In genomic region chr2:155240915-155241314, GRCm38 (mm10) we compare ENCODE assay signal across 10 mouse cellular contexts. TPM values are rescaled to one million over a fixed set of nuclear protein-coding genes. Genes with fewer than 3 reads are reported as not detected.
DNase-seq lines count a peak whose midpoint lies in the region; ATAC-seq and TF ChIP-seq lines count a peak whose summit lies in the region.
"Had no signal": no experiment of that assay in that cellular context is flagged by ENCODE, and none has a peak within 500 bp of the region (broad histone marks: within the 10 kb centered on the region; RNA-seq: fewer than 3 reads in every experiment).

No protein-coding gene starts in this region.

- no peak overlapping the region for H3K4me3 ChIP-seq in heart, adult 2 months
- H3K4me3 ChIP-seq in heart, embryonic 12.5 days = no peak overlapping the region
- no peak overlapping the region for H3K4me3 ChIP-seq in hindbrain, embryonic 16.5 days (ENCODE audit: low read length)
- H3K4me3 ChIP-seq: heart, embryonic 13.5 days; midbrain, embryonic 12.5 days had no signal

- 0 out of 2 replicates have a peak, but pooled peaks have one; percentile 54 for TF ChIP-seq EP300 in heart, adult 2 months (IDR thresholded peaks at IDR 0.05; ENCODE audit: insufficient read depth, low read depth, low read length)

- ATAC-seq in heart, embryonic 12.5 days (ENCODE audit: insufficient number of reproducible peaks, low FRiP score) = no peak
- no peak for ATAC-seq in erythroid progenitor cell, adult 5-6 weeks (replicated peaks; ENCODE audit: low FRiP score, poor library complexity, severe bottlenecking)
- ATAC-seq in hindbrain, embryonic 16.5 days = no peak

- intact Hi-C loops in heart, adult 2 months (cut with DNase I) = no loop called here

- no peaks in the 10 kb centered on the region for H3K27me3 ChIP-seq in heart, adult 2 months (ENCODE audit: control insufficient read depth, insufficient read depth, low read length)
- no peaks in the 10 kb centered on the region for H3K27me3 ChIP-seq in heart, embryonic 12.5 days (replicated peaks)
- no peaks in the 10 kb centered on the region for H3K27me3 ChIP-seq in hindbrain, embryonic 16.5 days (replicated peaks; ENCODE audit: control insufficient read depth, insufficient read depth, low read length)
- H3K27me3 ChIP-seq: heart, embryonic 13.5 days; midbrain, embryonic 12.5 days had no signal

- H3K9ac ChIP-seq in heart, adult 2 months (ENCODE audit: low read depth, low read length) = no peak overlapping the region
- no peak overlapping the region for H3K9ac ChIP-seq in heart, embryonic 12.5 days
- H3K9ac ChIP-seq in hindbrain, embryonic 16.5 days (ENCODE audit: low read depth, low read length) = no peak overlapping the region
- H3K9ac ChIP-seq: heart, embryonic 13.5 days; midbrain, embryonic 12.5 days had no signal

- peak overlapping the region; percentile 56 for H3K27ac ChIP-seq in heart, adult 2 months
- H3K27ac ChIP-seq in heart, embryonic 12.5 days (ENCODE audit: poor library complexity, severe bottlenecking) = no peak overlapping the region
- no peak overlapping the region for H3K27ac ChIP-seq in hindbrain, embryonic 16.5 days (ENCODE audit: low read depth, low read length)
- H3K27ac ChIP-seq: heart, embryonic 13.5 days; midbrain, embryonic 12.5 days had no signal

- peaks cover 3% of the 10 kb centered on the region; the same call in 1 of the 2 replicates for H3K79me2 ChIP-seq in heart, adult 2 months (replicated peaks; ENCODE audit: control insufficient read depth, insufficient read depth, low read length)

- no peak overlapping the region for H3K4me2 ChIP-seq in heart, embryonic 12.5 days
- no peak overlapping the region for H3K4me2 ChIP-seq in hindbrain, embryonic 16.5 days (ENCODE audit: low read length)
- H3K4me2 ChIP-seq: heart, embryonic 13.5 days; midbrain, embryonic 12.5 days had no signal

- no peaks in the 10 kb centered on the region for H3K9me3 ChIP-seq in heart, embryonic 12.5 days (replicated peaks)
- H3K9me3 ChIP-seq in hindbrain, embryonic 16.5 days (ENCODE audit: control insufficient read depth, low read length) = no peaks in the 10 kb centered on the region
- H3K9me3 ChIP-seq: heart, embryonic 13.5 days; midbrain, embryonic 12.5 days had no signal

- no peak for TF ChIP-seq POLR2A in heart, adult 2 months (IDR thresholded peaks at IDR 0.05; ENCODE audit: insufficient read depth, low read depth, low read length)

- peaks cover 12% of the 10 kb centered on the region for H3K4me1 ChIP-seq in heart, adult 2 months (ENCODE audit: control insufficient read depth, insufficient read depth, low read length)
- H3K4me1 ChIP-seq in heart, embryonic 12.5 days (replicated peaks) = peaks cover 42% of the 10 kb centered on the region
- H3K4me1 ChIP-seq in hindbrain, embryonic 16.5 days (ENCODE audit: control insufficient read depth, insufficient read depth, low read depth, low read length) = peaks cover 18% of the 10 kb centered on the region

- DNase-seq in heart, adult 2 months = peak in 1 of 2 experiments; percentile 48
- DNase-seq in CD4-positive helper T cell, adult 2 months (ENCODE audit: low read depth, low spot score) = peak; percentile 45
- DNase-seq in brain, adult 2 months (ENCODE audit: low read depth, low spot score) = peak; percentile 37
- DNase-seq in lung, postnatal 10 days = peak; percentile 58
- no peak for DNase-seq in urinary bladder, adult 2 months (ENCODE audit: low spot score)

- peak; percentile 62 for TF ChIP-seq CTCF in heart, adult 2 months (IDR thresholded peaks at IDR 0.05)

- 55% methylated on average over 4 of the region's 4 CpGs for WGBS in heart, adult 2 months
- WGBS in heart, embryonic 12.5 days = 84% methylated on average over 4 of the region's 4 CpGs
- WGBS in hindbrain, embryonic 16.5 days = 81% methylated on average over 4 of the region's 4 CpGs

- H3K36me3 ChIP-seq in heart, adult 2 months (ENCODE audit: control insufficient read depth, insufficient read depth, low read length) = peaks cover 4% of the 10 kb centered on the region
- H3K36me3 ChIP-seq in heart, embryonic 12.5 days = peaks cover 50% of the 10 kb centered on the region
- H3K36me3 ChIP-seq in hindbrain, embryonic 16.5 days (ENCODE audit: control insufficient read depth, insufficient read depth, low read length) = peaks cover 19% of the 10 kb centered on the region

RNA-seq across cellular contexts. Expression of gene Dynlrb1, which starts 4.6 kb away (rescaled TPM):
- total RNA-seq in heart, adult 2 months (2021) = 100 to 1,000 TPM; 163 to 165 TPM
- polyA plus RNA-seq in heart, adult 2 months (2012; rRNA removed) = 359 and 543 TPM in 2 replicates
- 341 and 361 TPM in 2 replicates for polyA plus RNA-seq in heart, embryonic 12.5 days (2016; fragmentation: Nextera tagmentation; extraction: Ambion mirVana)
- total RNA-seq in erythroid progenitor cell, adult 5-6 weeks (2015; ENCODE audit: low replicate concordance) = 95.2 and 122 TPM in 2 replicates
- 37.9 and 56.7 TPM in 2 replicates for total RNA-seq in erythroid progenitor cell, adult 5-6 weeks (2017; ENCODE audit: low replicate concordance)
- polyA plus RNA-seq in hindbrain, embryonic 16.5 days (2015; fragmentation: Nextera tagmentation; extraction: Ambion mirVana) = 746 and 788 TPM in 2 replicates
- polyA plus RNA-seq in urinary bladder, adult 2 months (2012; rRNA removed) = 539 and 645 TPM in 2 replicates

RNA-seq across cellular contexts. Expression of gene Map1lc3a, which starts 35.2 kb away (rescaled TPM):
- total RNA-seq in heart, adult 2 months (2021) = 100 to 1,000 TPM; 713 to 821 TPM
- 933 and 1,030 TPM in 2 replicates for polyA plus RNA-seq in heart, adult 2 months (2012; rRNA removed)
- polyA plus RNA-seq in heart, embryonic 12.5 days (2016; fragmentation: Nextera tagmentation; extraction: Ambion mirVana) = 228 and 252 TPM in 2 replicates
- total RNA-seq in erythroid progenitor cell, adult 5-6 weeks (2015; ENCODE audit: low replicate concordance) = not detected in 2 replicates
- 2.8 TPM in 1 of 2 replicates, not detected in the other for total RNA-seq in erythroid progenitor cell, adult 5-6 weeks (2017; ENCODE audit: low replicate concordance)
- 693 and 772 TPM in 2 replicates for polyA plus RNA-seq in hindbrain, embryonic 16.5 days (2015; fragmentation: Nextera tagmentation; extraction: Ambion mirVana)
- 150 and 161 TPM in 2 replicates for polyA plus RNA-seq in urinary bladder, adult 2 months (2012; rRNA removed)
